Mouse (Mus musculus) monocyte, adult 5-6 weeks (primary cell): ENCODE data around the gene Plxdc2. TPM values are rescaled to one million over a fixed set of nuclear protein-coding genes. Genes with fewer than 3 reads are reported as not detected.

ENCODE experiments used
- ATAC-seq: fragments of 153-309, 156-312 bp; replicated peaks from 2 replicates; pipeline ENCODE4 v1.8.0; 2017; ENCODE audit warnings: mild to moderate bottlenecking; ENCODE audit not compliant: low TSS enrichment, insufficient number of reproducible peaks, severe bottlenecking, poor library complexity, low FRiP score
- total RNA-seq: library from RNA; stranded (forward); fragments of 200-1000, 200-491, 200-594 nt; gene quantifications from 3 replicates; pipeline ENCODE4 v1.2.3, GENCODE M21; 2017

The Plxdc2 gene
- total RNA-seq, 1 experiment from 2014 or later = 0.86 TPM

DNA sequence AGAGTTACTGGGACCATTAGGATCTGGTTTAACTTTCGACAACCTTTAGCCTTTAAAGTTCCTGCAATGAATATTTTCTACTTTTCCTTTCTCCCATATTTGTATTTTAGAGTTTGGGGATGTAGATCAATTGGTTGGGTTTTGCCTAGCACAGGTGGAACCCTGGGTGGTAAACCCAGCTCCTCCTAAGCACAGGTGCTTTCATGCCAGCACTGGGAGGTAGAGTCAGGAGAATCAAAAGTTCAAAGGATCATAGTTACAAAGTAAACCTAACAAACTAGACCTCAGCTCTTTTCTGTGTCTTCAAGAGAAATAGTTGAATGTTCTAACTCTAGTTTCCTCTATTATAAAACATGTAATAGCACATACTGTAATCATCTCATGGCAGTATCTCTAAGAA lies 41.9 kb downstream of the Plxdc2 start:
- no peak for ATAC-seq

DNA sequence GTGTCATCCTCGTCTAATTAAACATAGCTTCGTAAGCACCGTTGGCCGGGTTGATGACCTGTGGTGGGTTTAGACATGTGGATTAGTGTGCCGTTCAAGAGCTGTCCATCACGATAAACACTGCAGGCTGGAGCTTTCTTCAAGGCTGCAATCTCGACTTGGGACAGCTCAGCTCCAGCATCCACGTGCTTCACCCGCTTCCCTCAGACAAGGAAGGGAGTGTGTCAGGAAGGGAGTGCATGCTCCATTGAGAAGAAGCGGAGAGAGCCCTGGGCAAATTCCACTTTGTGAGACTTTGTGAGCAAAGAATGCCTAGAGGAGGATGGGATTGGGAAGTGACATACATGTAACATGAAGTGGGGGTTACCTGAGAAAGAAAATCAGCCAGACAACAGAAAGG lies 42.8 kb downstream of the Plxdc2 start:
- ATAC-seq = no peak

DNA sequence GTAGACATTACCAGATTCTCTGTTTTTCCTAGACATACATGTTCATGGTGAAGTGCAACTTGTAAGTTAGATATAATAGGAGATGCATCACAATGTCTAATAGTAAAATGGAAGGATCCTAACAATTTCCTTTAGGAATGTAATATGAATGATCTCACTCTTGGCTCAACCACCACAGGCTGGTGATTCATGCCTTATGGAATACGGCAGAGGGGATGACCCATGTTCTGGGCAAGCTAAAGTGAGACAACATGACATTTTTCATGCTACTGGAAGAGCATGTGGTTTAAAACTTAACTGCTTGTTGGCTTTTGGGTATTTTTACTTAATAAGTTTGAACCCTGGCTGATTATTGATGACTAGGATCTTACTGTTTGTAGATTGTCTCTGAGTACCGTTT lies 50.4 kb downstream of the Plxdc2 start:
- ATAC-seq = no peak

DNA sequence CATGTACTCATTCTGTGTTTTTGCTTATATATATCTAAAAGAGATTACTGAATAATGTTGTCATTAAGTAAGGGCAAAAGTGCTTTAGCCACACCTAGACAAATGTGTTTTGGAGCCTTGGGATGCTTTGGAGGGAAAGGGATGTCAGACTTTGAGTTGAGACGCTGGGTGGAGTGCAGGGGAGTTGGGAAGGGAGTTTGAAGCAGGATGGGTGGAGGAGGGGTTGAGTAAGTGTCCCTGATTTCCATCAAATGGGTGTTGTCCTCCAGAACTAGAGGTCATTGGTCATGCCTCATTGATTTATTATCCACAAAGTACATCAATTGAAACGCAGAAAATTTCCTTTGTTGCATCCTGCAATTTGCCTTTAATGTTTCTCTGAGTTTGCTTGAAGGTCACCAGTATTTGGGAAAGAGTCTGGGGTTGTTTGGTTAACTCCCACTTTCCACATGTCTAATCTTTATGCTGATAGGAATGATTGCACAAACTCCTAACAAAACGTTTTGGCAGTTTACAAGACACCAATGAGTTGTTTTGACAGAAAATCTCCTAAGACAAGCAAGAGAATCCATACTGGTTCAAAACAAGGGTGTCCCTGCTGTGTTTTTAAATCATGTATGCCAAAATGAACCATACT lies 58.4 kb downstream of the Plxdc2 start:
- ATAC-seq = no peak

DNA sequence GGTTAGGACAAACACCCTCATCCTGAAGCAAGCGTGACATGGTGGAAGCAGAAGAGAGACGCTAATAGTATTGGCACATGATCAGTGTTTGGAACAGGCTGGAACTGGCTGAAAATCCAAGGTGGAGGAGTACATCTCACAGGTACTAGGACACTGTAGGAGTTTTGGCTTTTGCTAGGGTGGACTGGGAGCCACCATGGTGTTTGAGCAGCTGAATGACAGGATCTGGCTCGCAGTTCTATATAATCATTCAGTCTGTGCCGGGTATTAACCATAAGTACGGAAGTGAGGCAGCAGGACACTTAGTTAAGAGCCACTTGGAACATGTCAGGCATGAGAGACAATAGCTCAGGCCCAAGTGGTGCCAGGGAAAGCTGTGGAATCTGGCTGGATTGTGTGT lies 82.9 kb downstream of the Plxdc2 start:
- no peak for ATAC-seq

DNA sequence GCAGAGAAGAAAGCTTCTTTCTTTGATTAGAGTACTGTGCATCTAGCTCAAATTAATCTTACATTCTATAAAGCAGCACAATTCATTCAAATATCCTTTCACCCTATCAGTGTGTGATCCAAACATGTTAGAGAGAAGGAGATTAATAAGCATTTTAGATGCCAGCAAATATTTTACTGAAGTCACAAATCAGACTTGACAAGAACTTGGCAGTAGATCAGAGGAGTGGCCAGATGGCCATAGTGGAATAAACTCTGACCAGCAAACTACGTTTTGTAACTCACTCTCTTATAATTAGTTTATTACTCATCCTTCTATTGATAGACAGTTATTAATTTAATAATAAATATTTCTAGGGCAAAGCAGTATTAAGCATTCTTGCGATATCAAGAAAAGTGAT lies 86.5 kb downstream of the Plxdc2 start:
- no peak for ATAC-seq

DNA sequence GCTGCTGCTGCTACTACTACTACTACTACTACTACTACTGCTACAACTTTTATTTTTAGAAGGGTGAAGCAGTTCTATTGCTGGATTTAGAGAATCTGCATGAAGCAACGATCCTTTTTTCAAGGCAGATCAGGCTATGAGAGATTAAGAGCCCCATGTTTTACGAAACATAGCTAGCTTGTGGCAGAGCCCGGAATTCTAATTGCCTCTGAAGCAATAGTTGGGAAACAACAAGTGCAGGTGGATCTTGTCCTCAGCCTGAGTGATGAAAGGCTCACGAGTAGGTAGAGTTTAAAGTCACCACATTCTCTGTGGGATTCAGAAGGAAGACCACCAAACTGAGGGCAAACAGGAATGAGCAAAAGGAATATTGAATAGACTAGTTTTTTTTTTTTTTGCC lies 91.8 kb downstream of the Plxdc2 start:
- no peak for ATAC-seq

DNA sequence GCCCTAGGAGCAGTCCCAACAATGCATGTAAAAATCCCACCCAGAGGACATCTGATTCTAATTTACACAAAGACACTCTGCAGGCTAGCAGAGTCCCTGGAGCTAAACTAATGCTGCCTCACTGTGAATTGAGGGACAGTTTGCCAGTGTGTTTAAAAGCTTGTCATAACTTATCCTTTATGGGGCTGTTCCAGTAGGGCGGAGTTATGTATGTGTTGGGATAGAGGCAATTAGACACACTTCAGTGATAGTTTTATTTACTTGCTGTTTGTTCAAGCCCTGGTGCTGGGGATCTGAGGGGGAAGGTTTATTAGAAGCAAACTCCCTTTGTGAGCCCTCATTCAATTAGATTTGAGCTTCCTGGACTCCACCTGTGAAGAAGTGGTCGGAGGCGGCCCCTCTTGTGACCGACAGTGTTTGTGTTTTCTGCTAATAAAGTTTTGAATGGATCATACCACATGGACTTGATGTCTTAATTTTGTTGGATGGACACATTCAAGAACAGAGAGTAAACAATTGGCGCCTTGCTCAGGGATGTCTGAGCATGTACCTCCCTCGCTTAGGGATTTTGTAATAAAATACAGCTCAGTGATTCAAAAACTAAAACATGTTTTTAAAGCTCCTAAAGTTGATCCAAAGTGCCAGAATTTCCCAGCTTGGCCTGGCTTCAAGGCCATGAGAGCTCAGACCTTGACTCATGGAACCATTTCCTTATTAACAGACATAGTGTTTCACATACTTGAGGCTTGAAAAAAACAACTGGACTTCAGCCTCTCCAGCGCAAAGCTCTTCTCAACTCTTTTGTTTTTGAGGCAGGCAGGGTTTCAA lies 94.9 kb downstream of the Plxdc2 start:
- ATAC-seq = no peak

DNA sequence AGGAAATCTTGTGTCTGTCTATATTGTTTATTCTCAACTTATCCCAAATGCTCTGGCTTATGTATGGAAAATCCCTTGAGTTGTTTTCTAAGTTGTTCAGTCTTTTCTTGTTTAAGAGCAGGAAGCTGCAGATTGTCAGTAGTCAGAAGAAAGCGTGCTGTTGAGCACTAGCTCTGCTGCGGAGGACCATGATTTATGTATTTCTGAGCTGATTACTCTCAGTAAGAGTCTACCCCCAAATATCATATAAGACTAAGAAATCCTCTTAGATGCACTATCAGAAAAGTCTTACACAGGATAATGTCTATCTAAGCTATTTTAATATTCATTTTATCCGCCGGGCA lies 95.5 kb downstream of the Plxdc2 start:
- ATAC-seq = no peak

DNA sequence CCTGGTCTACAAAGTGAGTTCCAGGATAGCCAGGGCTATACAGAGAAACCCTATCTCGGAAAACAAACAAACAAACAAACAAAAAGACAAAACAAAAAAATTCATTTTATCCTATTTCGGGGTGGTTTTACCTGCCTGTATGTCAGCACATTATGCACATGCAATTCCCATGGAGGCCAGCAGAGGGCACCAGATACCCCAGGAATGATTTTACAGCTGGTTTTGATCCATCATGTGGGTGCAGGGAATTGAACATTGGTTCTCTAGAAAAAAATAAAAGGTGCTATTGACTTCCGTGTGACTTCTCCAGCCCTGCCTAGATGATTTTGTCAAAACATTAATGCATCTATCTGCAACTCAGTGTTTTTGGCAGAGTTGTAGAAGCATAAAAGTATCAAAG lies 96.0 kb downstream of the Plxdc2 start:
- ATAC-seq = no peak

DNA sequence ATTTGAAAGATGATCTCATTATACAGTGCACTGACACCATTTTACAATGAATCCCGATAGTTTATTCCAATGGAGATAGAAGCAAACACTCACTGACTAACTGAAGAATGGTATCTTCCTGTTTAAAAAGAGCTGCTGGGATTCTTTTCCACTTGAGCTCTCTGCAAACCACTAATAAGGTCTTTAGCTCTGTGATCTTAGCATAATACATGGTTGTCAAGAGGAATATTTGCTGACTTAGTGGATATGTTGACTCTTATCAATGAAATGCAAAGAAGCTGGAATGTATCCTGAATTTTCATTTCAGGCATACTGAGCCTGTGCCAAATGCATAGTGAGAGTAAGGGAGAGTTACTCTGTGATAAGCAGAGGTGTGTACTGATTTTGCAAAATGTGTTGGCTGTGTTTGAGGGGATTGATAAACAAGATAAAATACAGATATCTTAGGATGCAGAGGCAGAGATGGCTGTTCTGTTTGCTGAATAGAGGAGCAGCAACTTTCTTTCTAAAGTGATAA lies 100.2 kb downstream of the Plxdc2 start:
- no peak for ATAC-seq

DNA sequence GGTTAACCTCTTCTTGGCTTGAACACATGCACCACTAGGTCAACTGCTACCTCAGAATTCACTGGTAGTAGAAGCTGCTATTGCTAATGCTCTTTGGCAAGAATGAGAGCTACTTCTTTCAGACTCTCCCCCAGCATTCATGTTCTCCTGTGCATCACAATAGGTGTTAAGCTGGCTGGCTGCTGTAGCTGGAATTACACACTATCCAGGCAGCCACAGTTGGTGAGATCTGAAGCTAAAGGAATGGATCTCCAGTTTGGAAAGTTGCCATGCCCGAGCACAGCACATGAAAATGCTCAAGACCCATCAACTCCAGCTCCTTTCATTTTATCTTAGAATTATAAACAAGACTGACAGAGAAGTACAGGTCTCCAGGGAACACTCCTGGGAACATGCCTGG lies 103.4 kb downstream of the Plxdc2 start:
- no peak for ATAC-seq

DNA sequence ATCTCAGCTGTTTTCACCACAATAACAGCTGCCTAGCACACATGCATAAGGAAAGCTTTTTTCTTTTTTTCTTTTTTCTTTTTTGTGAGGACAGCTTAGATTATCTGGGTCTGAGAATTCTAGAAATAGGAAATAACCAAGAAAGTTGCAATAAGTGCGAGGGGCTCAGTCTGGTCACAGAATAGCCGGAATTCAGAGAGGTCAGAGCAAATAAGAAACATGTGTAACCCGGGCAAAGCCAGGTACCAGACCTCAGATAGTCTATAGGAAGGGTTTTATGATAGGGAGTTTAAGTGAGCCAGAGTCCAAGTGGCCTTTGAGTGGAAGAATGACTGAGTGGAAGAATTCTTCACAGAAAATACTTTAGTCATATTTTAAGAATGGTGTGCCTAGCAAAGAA lies 114.0 kb downstream of the Plxdc2 start:
- ATAC-seq = no peak

DNA sequence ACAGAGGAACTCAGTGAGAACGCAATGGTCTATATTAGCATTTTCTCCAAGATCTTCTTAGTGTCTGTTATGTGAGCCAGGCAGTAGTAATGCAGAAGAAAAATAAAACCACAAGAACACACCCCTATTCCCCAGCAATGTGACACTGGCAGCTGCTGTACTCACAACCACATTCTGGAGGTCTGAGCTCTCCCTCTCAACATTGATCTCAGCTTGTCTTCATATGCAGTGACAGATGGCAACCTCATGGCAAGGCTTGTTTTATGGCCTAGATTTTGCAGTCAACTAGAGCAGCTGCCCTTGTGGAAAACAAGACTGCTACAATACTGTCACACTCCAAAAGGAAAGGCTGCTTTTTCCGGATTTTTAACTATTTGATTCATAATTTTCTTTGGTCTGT lies 127.8 kb downstream of the Plxdc2 start:
- ATAC-seq = no peak

DNA sequence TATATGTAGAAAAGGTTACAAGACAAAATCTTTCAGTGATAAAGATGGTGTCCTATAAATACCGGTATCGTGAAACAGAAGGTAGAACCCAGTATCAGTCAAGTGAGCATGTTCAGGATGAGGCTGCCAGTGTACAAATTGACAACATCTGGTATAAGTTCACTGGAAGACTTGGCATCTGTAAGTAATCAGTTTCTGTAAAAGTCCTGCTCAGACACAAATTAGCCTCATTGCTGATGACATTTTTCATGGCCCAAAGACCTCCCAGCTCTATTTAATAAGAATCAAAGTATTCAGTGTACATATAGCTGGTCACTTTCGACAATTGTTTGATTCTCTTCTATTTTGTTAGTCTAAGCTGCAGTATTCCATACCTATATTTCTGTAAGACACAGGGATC lies 129.9 kb downstream of the Plxdc2 start:
- ATAC-seq = no peak

DNA sequence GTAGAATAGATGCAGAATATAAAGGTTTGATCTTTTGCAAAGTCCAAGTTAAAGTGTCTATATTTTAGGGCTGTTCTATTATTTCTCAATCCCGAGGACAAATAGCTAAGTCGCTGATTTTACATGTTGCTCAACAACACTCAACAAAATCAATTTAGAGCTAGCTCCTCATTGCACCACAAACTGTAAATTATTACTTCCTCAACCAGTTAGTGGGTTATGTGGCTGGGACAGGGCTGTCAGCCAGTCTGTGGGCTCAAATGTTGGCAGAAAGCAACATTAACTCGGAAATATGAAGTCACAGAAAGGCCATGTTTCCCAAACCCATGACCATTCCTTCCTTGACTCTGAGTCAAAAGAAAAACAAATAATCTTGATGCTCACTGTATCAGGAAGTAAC lies 135.1 kb downstream of the Plxdc2 start:
- no peak for ATAC-seq

DNA sequence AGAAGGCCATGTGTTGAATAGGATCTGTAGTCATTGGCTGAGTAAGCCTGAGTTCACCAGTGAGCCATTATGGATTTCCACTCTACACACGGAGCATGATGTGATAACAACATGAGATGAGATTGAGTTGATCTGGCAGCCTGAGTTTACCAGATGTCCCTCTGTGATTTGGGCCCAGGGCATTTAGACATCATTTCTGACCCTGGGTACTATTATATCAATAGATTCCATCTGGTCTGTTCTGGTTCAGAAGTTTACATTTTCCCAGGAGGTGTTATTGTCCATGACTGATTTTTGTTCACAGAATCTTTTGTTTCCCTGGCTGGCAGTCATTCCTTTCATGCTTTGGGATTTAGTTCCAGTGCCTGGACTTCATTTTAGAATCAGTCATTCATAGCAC lies 146.7 kb downstream of the Plxdc2 start:
- no peak for ATAC-seq

DNA sequence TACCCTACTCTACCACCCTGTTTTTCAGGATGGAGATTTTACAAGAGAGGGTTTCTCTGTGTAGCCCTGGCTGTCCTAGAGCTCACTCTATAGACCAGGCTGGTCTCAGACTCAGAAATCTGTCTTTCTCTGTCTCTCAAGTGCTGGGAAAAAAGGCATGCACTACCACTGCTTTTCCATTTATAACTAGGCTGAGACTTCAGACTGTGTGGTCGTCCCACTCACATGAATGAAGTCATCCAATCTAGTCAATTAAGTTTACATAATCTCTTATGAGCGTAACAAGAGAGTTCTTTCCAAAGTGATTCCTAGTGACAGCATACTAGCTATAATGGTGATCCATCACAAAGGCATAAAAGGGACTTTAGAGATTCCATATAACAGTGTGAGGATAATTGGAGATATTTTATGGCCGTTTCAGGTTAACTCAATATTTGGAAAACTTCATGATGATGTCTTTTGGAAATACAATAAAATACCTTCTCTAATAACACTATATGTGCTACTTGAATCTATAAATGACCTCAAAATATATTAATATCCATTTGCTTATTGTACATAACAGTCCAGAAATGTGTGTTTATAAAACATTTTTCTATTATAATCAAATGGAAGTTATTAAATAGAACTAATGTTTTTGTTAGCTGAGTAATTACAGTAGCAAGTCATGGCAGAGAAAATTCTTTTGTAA lies 151.6 kb downstream of the Plxdc2 start:
- ATAC-seq = no peak

DNA sequence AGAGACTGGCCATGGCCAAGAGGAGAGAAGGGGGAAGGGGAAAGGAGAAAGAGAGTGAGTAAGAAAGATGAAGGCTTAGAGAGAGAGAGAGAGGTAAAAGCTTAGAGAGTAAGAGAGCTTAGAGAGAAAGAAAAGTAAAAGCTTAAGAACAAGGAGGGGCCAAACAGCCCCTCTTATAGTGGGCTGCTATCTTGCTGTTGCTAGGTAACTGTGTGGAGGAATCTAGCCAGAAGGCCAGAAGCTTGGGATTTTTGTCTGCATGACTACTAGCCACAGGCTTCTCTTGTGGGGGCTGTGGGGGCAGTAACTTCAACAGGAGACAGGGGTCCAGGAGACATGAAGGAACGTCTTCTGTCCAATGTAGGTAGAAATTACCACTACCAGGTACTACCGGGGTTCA lies 162.0 kb downstream of the Plxdc2 start:
- ATAC-seq = no peak

DNA sequence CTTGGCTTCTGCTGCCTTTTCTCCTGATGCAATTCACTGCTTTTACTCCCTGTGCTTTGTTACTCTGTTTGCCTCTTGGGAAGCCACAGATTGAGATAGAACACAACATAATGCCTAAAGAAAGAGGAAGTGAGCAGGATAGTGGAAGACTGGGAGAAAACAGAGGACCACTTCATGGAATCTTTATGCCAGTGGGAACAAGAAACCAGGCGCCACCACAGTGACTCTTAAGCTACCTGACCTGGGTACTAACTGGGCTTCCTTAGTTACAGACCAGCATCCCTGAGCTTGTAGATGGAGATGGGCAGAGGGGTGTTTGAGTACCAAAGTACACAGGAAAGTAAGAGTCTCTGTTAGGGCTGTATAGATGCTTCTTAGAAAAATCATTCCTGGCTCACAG lies 167.3 kb downstream of the Plxdc2 start:
- ATAC-seq = no peak
